Mouse (Mus musculus): ENCODE measurements around the gene Mybph. TPM values are rescaled to one million over a fixed set of nuclear protein-coding genes. Genes with fewer than 3 reads are reported as not detected.

Mybph gene
- polyA plus RNA-seq, 1 experiment from 2014 or later = 4.4 TPM

GRCm38 (mm10) chr1:134162510-134163225 lies 30.6 kb upstream of the Mybph start:
- Histone ChIP-seq H3K36me3 (no peaks in the 10 kb centered on the region), H3K4me1 (no peaks in the 10 kb centered on the region), H3K4me2 (no peak overlapping the region), H3K9ac (replicated peaks) (no peak overlapping the region), H3K9me3 (replicated peaks) (no peaks in the 10 kb centered on the region), H3K27me3 (replicated peaks) (no peaks in the 10 kb centered on the region), H3K27ac (replicated peaks) (no peak overlapping the region), H3K4me3 (replicated peaks) (no peak overlapping the region)
- ATAC-seq (ENCODE audit: low FRiP score) = no peak
- WGBS = 85% methylated on average over 6 of the region's 6 CpGs

GRCm38 (mm10) chr1:134163476-134163875 lies 29.8 kb upstream of the Mybph start:
- H3K4me2 ChIP-seq = no peak overlapping the region
- no peaks in the 10 kb centered on the region for H3K27me3 ChIP-seq (replicated peaks)
- 81% methylated on average over 7 of the region's 7 CpGs for WGBS
- no peak overlapping the region for H3K27ac ChIP-seq (replicated peaks)
- H3K9ac ChIP-seq (replicated peaks) = no peak overlapping the region
- no peaks in the 10 kb centered on the region for H3K36me3 ChIP-seq
- H3K9me3 ChIP-seq (replicated peaks) = no peaks in the 10 kb centered on the region
- no peak overlapping the region for H3K4me3 ChIP-seq (replicated peaks)
- no peaks in the 10 kb centered on the region for H3K4me1 ChIP-seq
- ATAC-seq (ENCODE audit: low FRiP score) = no peak

- Histone ChIP-seq H3K4me2 (no peak overlapping the region), H3K27ac (replicated peaks) (no peak overlapping the region), H3K9ac (replicated peaks) (no peak overlapping the region), H3K9me3 (replicated peaks) (no peaks in the 10 kb centered on the region), H3K4me3 (replicated peaks) (no peak overlapping the region), H3K4me1 (no peaks in the 10 kb centered on the region), H3K27me3 (replicated peaks) (no peaks in the 10 kb centered on the region), H3K36me3 (no peaks in the 10 kb centered on the region)
- no peak for ATAC-seq (ENCODE audit: low FRiP score)
- WGBS = 68% methylated on average over 4 of the region's 4 CpGs
These were observed 28.8 kb upstream of the Mybph start for GRCm38 (mm10) chr1:134164454-134164853.

- Histone ChIP-seq H3K27ac (replicated peaks) (no peak overlapping the region), H3K27me3 (replicated peaks) (no peaks in the 10 kb centered on the region), H3K36me3 (no peaks in the 10 kb centered on the region), H3K4me1 (no peaks in the 10 kb centered on the region), H3K4me3 (replicated peaks) (no peak overlapping the region), H3K9me3 (replicated peaks) (no peaks in the 10 kb centered on the region), H3K4me2 (no peak overlapping the region), H3K9ac (replicated peaks) (no peak overlapping the region)
- ATAC-seq (ENCODE audit: low FRiP score) = no peak
- 95% methylated on average over 3 of the region's 3 CpGs for WGBS
These were observed 26.7 kb upstream of the Mybph start for GRCm38 (mm10) chr1:134166547-134166946.

- no peak for ATAC-seq (ENCODE audit: low FRiP score)
- 70% methylated on average over 14 of the region's 14 CpGs for WGBS
- Histone ChIP-seq H3K4me3 (replicated peaks) (no peak overlapping the region), H3K4me2 (no peak overlapping the region), H3K27me3 (replicated peaks) (no peaks in the 10 kb centered on the region), H3K9ac (replicated peaks) (no peak overlapping the region), H3K27ac (replicated peaks) (no peak overlapping the region), H3K4me1 (no peaks in the 10 kb centered on the region), H3K36me3 (no peaks in the 10 kb centered on the region), H3K9me3 (replicated peaks) (no peaks in the 10 kb centered on the region)
These were observed 25.6 kb upstream of the Mybph start for GRCm38 (mm10) chr1:134167416-134168305.

- Histone ChIP-seq H3K9me3 (replicated peaks) (no peaks in the 10 kb centered on the region), H3K27ac (replicated peaks) (no peak overlapping the region), H3K4me1 (no peaks in the 10 kb centered on the region), H3K9ac (replicated peaks) (no peak overlapping the region), H3K27me3 (replicated peaks) (no peaks in the 10 kb centered on the region), H3K4me2 (no peak overlapping the region), H3K36me3 (no peaks in the 10 kb centered on the region), H3K4me3 (replicated peaks) (no peak overlapping the region)
- 88% methylated on average over 3 of the region's 3 CpGs for WGBS
- no peak for ATAC-seq (ENCODE audit: low FRiP score)
These were observed 24.7 kb upstream of the Mybph start for GRCm38 (mm10) chr1:134168567-134168966.

GRCm38 (mm10) chr1:134168985-134169697 lies 24.1 kb upstream of the Mybph start:
- 93% methylated on average over 8 of the region's 8 CpGs for WGBS
- H3K4me2 ChIP-seq = no peak overlapping the region

GRCm38 (mm10) chr1:134173081-134173480 lies 20.2 kb upstream of the Mybph start:
- no peaks in the 10 kb centered on the region for H3K4me1 ChIP-seq
- H3K27ac ChIP-seq (replicated peaks) = no peak overlapping the region
- no peak overlapping the region for H3K4me2 ChIP-seq
- no peak for ATAC-seq (ENCODE audit: low FRiP score)
- no peak overlapping the region for H3K4me3 ChIP-seq (replicated peaks)
- H3K9ac ChIP-seq (replicated peaks) = no peak overlapping the region
- no peaks in the 10 kb centered on the region for H3K27me3 ChIP-seq (replicated peaks)
- WGBS = 69% methylated on average over 7 of the region's 7 CpGs
- no peaks in the 10 kb centered on the region for H3K36me3 ChIP-seq
- no peaks in the 10 kb centered on the region for H3K9me3 ChIP-seq (replicated peaks)

More at GRCm38 (mm10) chr1:134168985-134169697, 24.1 kb upstream of the Mybph start:
- no peak for ATAC-seq (ENCODE audit: low FRiP score)
- H3K27ac ChIP-seq (replicated peaks) = no peak overlapping the region
- no peak overlapping the region for H3K9ac ChIP-seq (replicated peaks)
- H3K4me1 ChIP-seq = no peaks in the 10 kb centered on the region
- no peaks in the 10 kb centered on the region for H3K36me3 ChIP-seq
- no peak overlapping the region for H3K4me3 ChIP-seq (replicated peaks)
- H3K27me3 ChIP-seq (replicated peaks) = no peaks in the 10 kb centered on the region
- no peaks in the 10 kb centered on the region for H3K9me3 ChIP-seq (replicated peaks)

GRCm38 (mm10) chr1:134177976-134178375 lies 15.3 kb upstream of the Mybph start:
- no peaks in the 10 kb centered on the region for H3K36me3 ChIP-seq
- 92% methylated on average over 5 of the region's 5 CpGs for WGBS
- no peak overlapping the region for H3K27ac ChIP-seq (replicated peaks)
- H3K4me3 ChIP-seq (replicated peaks) = no peak overlapping the region
- no peaks in the 10 kb centered on the region for H3K9me3 ChIP-seq (replicated peaks)
- no peaks in the 10 kb centered on the region for H3K27me3 ChIP-seq (replicated peaks)
- peaks cover 4% of the 10 kb centered on the region; the same call in 1 of the 2 replicates for H3K4me1 ChIP-seq
- H3K4me2 ChIP-seq = no peak overlapping the region
- H3K9ac ChIP-seq (replicated peaks) = no peak overlapping the region
- no peak for ATAC-seq (ENCODE audit: low FRiP score)

- Histone ChIP-seq H3K4me2 (no peak within 1 kb of the TSS), H3K4me1 (peaks cover 4% of the 10 kb centered on the region; the same call in 1 of the 2 replicates), H3K9ac (replicated peaks) (no peak within 1 kb of the TSS), H3K4me3 (replicated peaks) (no peak within 1 kb of the TSS), H3K9me3 (replicated peaks) (no peaks in the 10 kb centered on the region), H3K27me3 (replicated peaks) (no peaks in the 10 kb centered on the region), H3K27ac (replicated peaks) (no peak within 1 kb of the TSS), H3K36me3 (no peaks in the 10 kb centered on the region)
- 67% methylated on average over 4 of the region's 4 CpGs for WGBS
- no peak for ATAC-seq (ENCODE audit: low FRiP score)
These were observed 11.2 kb upstream of the Mybph start, which contains the start of gene Chil1 for GRCm38 (mm10) chr1:134182025-134182424. TSS of gene Chil1 (plus strand) at chr1:134182176.

GRCm38 (mm10) chr1:134184089-134184488 lies 9.2 kb upstream of the Mybph start:
- Histone ChIP-seq H3K4me3 (replicated peaks) (no peak overlapping the region), H3K27ac (replicated peaks) (no peak overlapping the region), H3K9me3 (replicated peaks) (no peaks in the 10 kb centered on the region), H3K36me3 (no peaks in the 10 kb centered on the region), H3K27me3 (replicated peaks) (no peaks in the 10 kb centered on the region), H3K4me1 (peaks cover 14% of the 10 kb centered on the region), H3K9ac (replicated peaks) (no peak overlapping the region), H3K4me2 (no peak overlapping the region)
- ATAC-seq (ENCODE audit: low FRiP score) = no peak
- WGBS = 89% methylated on average over 4 of the region's 4 CpGs
